Mouse (Mus musculus): ENCODE results near the gene Mcl1.
"Not testable (repeated sequence)": the region's sequence is repeated elsewhere in the genome, so short reads cannot be mapped to it uniquely, and the experiment has no call there.

Gene Mcl1

GRCm38 (mm10) chr3:95651033-95651373 is 7.6 kb upstream of the Mcl1 start:
- DNase-seq = no peak

- DNase-seq = no peak
These were observed 7.0 kb upstream of the Mcl1 start for GRCm38 (mm10) chr3:95651391-95652203.

- no peak for DNase-seq
These were observed 6.3 kb upstream of the Mcl1 start for GRCm38 (mm10) chr3:95652204-95652811.

GRCm38 (mm10) chr3:95652871-95653270 is 5.7 kb upstream of the Mcl1 start:
- no peak for DNase-seq

GRCm38 (mm10) chr3:95653473-95654034 is 5.0 kb upstream of the Mcl1 start:
- DNase-seq = no peak

- DNase-seq = not testable (repeated sequence)
These were observed 4.2 kb upstream of the Mcl1 start for GRCm38 (mm10) chr3:95654371-95654770.

- no peak for DNase-seq
These were observed 3.2 kb upstream of the Mcl1 start for GRCm38 (mm10) chr3:95655437-95655836.

GRCm38 (mm10) chr3:95657108-95657507 is 1.5 kb upstream of the Mcl1 start:
- DNase-seq = no peak

- DNase-seq = no peak
These were observed 877 bp upstream of the Mcl1 start for GRCm38 (mm10) chr3:95657711-95658110.

GRCm38 (mm10) chr3:95658868-95659712 is 502 bp downstream of the Mcl1 start:
- no peak for DNase-seq

GRCm38 (mm10) chr3:95659948-95660347 is 1.4 kb downstream of the Mcl1 start:
- DNase-seq = no peak

GRCm38 (mm10) chr3:95660788-95661478 is 2.3 kb downstream of the Mcl1 start:
- DNase-seq = no peak

- no peak for DNase-seq
These were observed 3.5 kb downstream of the Mcl1 start for GRCm38 (mm10) chr3:95661945-95662715.

- no peak for DNase-seq
These were observed 4.3 kb downstream of the Mcl1 start for GRCm38 (mm10) chr3:95662724-95663449.

- no peak for DNase-seq
These were observed 4.9 kb downstream of the Mcl1 start for GRCm38 (mm10) chr3:95663486-95663885.

GRCm38 (mm10) chr3:95663969-95664608 is 5.5 kb downstream of the Mcl1 start:
- no peak for DNase-seq

- DNase-seq = no peak
These were observed 6.4 kb downstream of the Mcl1 start for GRCm38 (mm10) chr3:95664940-95665352.

GRCm38 (mm10) chr3:95666124-95666844 is 7.7 kb downstream of the Mcl1 start:
- DNase-seq = no peak

- no peak for DNase-seq
These were observed 8.9 kb downstream of the Mcl1 start for GRCm38 (mm10) chr3:95667521-95667920.

- DNase-seq = no peak
These were observed 9.4 kb downstream of the Mcl1 start for GRCm38 (mm10) chr3:95668026-95668425.

Measured in cerebellum, adult 11-12 months (tissue).